Mouse (Mus musculus) embryonic facial prominence, embryonic 10.5 days (tissue): ENCODE results near the gene Msl2. TPM values are rescaled to one million over a fixed set of nuclear protein-coding genes. Genes with fewer than 3 reads are reported as not detected.

Source experiments
- DNase-seq: peaks from one replicate; pipeline ENCODE4 v3.0.0-alpha.2; 2017; ENCODE audit warnings: low spot score
- H3K27ac ChIP-seq: fragments of 300-500 bp; sonication (generic); replicated peaks from 2 replicates; pipeline ENCODE4 v1.5.1; 2016; ENCODE audit warnings: mild to moderate bottlenecking
- H3K27me3 ChIP-seq: fragments of 300-500 bp; sonication (generic); replicated peaks from 2 replicates; pipeline ENCODE4 v1.6.1; 2016; ENCODE audit warnings: low read depth, mild to moderate bottlenecking; ENCODE audit not compliant: poor library complexity, severe bottlenecking
- H3K36me3 ChIP-seq: fragments of 300-500 bp; sonication (generic); replicated peaks from 2 replicates; pipeline ENCODE4 v1.6.1; 2016; ENCODE audit warnings: mild to moderate bottlenecking, moderate library complexity
- H3K4me1 ChIP-seq: fragments of 300-500 bp; sonication (generic); 2 replicates; pipeline ENCODE4 v1.6.1; 2016
- H3K4me3 ChIP-seq: fragments of 300-500 bp; sonication (generic); 2 replicates; pipeline ENCODE4 v1.5.1; 2016; ENCODE audit warnings: mild to moderate bottlenecking, moderate library complexity
- H3K9me3 ChIP-seq: fragments of 300-500 bp; sonication (generic); 2 replicates; pipeline ENCODE4 v1.6.1; 2016; ENCODE audit warnings: mild to moderate bottlenecking
- WGBS: fragments of 180-500 bp; shearing (Covaris S2); methylation state at CpG from one replicate; pipeline ENCODE4 v1.1.7; 2016; 5-methylcytosine and 5-hydroxymethylcytosine counted together
- polyA plus RNA-seq: library from polyadenylated mRNA; unstranded; fragments of >200 nt; fragmentation: Nextera tagmentation; extraction: Ambion mirVana; gene quantifications from 2 replicates; pipeline ENCODE4 v1.2.1, GENCODE M21; 2016

Gene Msl2
- 5.0 and 5.2 TPM in 2 replicates for polyA plus RNA-seq

DNA sequence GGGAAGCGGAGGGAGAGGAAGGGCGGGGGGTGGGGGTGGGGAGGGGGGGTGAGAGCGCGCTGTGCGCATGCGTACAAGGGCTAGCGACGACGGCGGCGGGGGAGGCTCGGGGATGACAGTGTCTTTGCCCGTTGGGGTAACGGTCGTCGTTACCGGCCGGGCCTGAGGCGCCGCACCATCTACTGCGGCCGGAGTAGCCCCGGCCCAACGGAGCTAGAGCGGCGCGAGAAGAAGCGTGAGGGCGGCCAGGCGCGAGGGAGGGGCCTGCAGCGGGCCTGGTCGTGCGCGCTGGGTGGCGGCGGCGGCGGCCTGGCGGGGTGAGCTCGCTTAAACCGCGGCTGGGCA, at the start of gene Msl2:
Gene Msl2, plus strand, starts transcription at position 115 of the 345 bp plus-strand sequence.
- Histone ChIP-seq H3K4me1 (peaks cover 37% of the 10 kb centered on the region), H3K4me3 (peak within 1 kb of the TSS; percentile 99), H3K27ac (peak within 1 kb of the TSS; percentile 99), H3K27me3 (no peaks in the 10 kb centered on the region), H3K36me3 (peaks cover 5% of the 10 kb centered on the region; the same call in 1 of the 2 replicates), H3K9me3 (no peaks in the 10 kb centered on the region)
- WGBS = under 1% methylated on average over 42 of the region's 43 CpGs
- no peak for DNase-seq

DNA sequence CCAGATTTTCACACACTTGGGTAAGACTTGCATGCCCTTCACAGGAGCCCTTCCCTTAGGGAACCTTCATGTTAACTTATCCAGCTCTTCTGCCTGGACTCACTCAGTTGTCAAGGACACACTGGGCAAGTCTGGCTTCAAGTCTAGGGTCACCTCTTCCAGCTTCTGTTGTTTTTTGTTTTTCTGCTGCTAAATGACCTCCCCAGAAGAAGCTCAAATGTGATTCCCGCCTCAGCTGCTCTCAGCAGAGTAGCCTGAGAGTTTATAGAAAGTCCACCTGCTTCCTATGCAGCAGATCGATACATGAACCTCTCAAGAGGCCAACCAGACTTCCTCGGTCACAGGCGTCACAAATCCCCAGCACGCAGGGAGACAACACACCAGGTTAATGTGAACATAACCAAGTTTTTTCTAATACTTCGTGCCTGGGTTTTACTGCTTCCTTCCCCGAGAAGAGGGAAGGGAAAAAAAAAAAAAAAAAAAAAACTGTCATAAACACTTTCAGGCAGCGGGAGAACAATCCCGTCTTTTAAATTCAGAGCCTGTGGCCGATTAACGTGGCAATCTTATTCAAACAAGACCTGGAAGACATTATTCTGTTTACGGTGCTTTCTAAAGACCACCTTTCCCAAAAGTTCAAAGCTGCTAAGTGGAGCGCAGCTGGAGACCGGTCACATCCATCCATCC, 40.0 kb upstream of the Msl2 start:
- Histone ChIP-seq H3K4me1 (peaks cover 12% of the 10 kb centered on the region), H3K36me3 (peaks cover 10% of the 10 kb centered on the region), H3K27me3 (no peaks in the 10 kb centered on the region), H3K9me3 (no peaks in the 10 kb centered on the region), H3K27ac (peak overlapping the region; percentile 96), H3K4me3 (peak overlapping the region; percentile 72)
- peak; percentile 16 for DNase-seq
- 8% methylated on average over 14 of the region's 14 CpGs for WGBS

DNA sequence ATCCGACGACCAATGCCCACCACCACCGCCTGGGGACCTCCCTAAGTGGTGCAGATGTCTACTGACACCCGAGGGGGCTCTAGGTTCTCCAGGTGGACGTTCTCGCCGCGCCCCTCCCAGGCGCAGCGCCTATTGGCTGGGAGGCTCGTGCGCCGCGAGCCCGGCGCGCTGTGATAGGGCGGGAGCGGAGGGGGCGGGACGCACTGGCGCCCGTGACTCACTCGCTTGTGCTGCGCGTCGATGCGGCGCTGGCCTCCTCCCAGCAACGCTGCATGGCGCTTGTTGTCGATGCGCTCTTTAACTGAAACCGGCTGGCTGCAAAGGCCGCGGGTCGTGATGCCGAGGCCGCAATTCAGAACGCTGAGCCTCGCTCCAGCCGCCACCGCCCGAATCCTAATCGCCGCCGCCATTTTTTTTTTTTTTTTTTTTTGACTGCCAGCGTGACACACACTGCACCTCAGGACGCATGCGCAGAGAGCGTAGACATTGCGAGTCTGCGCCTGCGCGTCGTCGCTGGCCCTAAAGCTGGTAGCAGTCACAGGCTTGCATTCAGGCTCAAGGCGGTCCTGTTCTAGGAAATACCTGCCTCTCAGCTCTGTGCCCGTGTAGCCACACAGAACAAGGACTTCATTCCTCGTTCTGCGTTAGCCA, 39.3 kb upstream of the Msl2 start, which contains the start of gene Pccb:
Gene Pccb, minus strand, starts transcription at position 451 of the 651 bp plus-strand sequence.
- Histone ChIP-seq H3K9me3 (no peaks in the 10 kb centered on the region), H3K36me3 (0 out of 2 replicates have a peak, but pooled peaks cover 6% of the 10 kb centered on the region), H3K27me3 (no peaks in the 10 kb centered on the region), H3K4me3 (peak within 1 kb of the TSS; percentile 72), H3K4me1 (peaks cover 12% of the 10 kb centered on the region), H3K27ac (peak within 1 kb of the TSS; percentile 96)
- WGBS = under 1% methylated on average over 61 of the region's 61 CpGs
- DNase-seq = peak; percentile 95

DNA sequence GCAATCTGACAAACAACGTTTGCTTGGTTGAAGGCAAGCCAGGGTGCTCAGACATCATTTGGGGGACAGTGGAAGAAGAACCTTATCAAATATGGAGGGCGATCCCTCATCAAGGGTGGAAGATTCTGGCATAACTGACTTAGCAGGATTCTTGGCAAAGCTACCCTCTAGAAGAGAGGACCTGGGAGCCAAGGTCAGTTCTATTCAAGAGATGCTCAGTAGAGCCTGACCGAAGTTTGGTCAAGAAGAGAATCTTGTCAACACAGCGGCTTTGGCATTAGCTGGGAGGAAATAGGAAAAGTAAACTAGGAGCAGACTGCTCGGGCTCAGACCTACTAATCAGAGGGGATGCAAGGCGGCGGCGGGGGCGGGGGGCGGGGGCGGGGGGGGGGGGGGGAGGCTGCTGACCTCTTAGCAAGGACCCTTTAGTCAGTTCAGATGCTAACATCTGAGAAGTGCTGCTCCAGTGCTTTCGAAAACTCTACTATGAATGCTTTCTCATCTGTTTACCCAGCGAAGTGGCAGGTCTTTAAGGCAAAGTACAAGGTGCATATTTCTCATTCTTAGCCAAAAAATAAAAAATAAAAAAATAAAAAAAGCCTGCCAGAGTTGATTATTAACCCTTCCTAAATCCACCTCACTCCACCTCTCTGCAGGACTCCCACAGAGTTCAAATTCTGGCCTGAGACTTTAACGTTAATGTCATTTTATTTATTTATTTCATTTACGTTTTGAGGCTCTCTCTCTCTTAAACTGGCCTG, 37.9 kb upstream of the Msl2 start:
- Histone ChIP-seq H3K27ac (no peak overlapping the region), H3K9me3 (no peaks in the 10 kb centered on the region), H3K27me3 (no peaks in the 10 kb centered on the region), H3K36me3 (0 out of 2 replicates have a peak, but pooled peaks cover 6% of the 10 kb centered on the region), H3K4me3 (no peak overlapping the region), H3K4me1 (peaks cover 12% of the 10 kb centered on the region)
- 84% methylated on average over 15 of the region's 15 CpGs for whole genome bisulfite sequencing
- no peak for DNase-seq

DNA sequence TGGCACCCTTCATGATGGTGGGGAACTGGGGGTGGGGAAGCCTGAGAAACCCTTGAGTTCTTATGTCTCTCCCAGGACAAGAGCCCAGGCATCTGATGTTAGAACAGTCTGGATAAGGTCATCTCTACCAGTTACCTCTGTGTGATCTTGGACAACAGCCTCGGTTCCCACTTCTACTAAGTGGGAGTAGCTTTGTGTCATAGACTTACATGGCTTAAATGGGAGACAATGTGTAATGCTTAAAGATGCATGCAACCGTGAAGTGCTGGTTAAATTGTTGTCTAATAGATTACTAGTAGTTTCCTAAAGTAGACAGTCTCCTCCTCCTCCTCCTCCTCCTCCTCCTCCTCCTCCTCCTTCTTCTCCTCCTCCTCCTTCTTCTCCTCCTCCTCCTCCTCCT, 37.0 kb upstream of the Msl2 start:
- 0 out of 2 replicates have a peak, but pooled peaks cover under 1% of the 10 kb centered on the region for H3K36me3 ChIP-seq
- no peak overlapping the region for H3K4me3 ChIP-seq
- no peaks in the 10 kb centered on the region for H3K27me3 ChIP-seq
- peaks cover 12% of the 10 kb centered on the region for H3K4me1 ChIP-seq
- H3K27ac ChIP-seq = no peak overlapping the region
- H3K9me3 ChIP-seq = no peaks in the 10 kb centered on the region
- DNase-seq = no peak
- 90% methylated on average over 2 of the region's 2 CpGs for WGBS

DNA sequence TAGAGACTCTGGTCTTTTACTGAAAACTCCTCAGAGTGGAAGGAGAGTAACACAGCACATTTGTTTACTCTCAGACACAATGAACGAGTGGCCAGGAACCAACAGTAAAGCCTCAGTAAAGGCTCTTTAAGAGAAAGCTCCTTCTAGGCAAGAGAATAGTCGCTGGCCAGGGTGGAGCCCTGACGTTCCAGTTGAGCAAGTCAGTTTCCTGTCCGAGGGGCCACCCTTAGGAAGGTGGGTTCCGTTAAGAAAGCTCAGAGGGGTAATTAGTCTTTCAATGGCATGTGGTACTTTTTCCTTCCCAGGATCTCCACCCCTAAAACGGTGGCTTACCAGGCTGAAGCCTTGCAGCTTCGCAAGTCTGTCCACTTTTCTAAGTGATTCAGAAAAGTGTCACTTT, 36.5 kb upstream of the Msl2 start:
- Histone ChIP-seq H3K4me3 (no peak overlapping the region), H3K36me3 (no peaks in the 10 kb centered on the region), H3K9me3 (no peaks in the 10 kb centered on the region), H3K27ac (no peak overlapping the region), H3K4me1 (peaks cover 12% of the 10 kb centered on the region), H3K27me3 (no peaks in the 10 kb centered on the region)
- DNase-seq = no peak
- WGBS = 50% methylated on average over 7 of the region's 7 CpGs

DNA sequence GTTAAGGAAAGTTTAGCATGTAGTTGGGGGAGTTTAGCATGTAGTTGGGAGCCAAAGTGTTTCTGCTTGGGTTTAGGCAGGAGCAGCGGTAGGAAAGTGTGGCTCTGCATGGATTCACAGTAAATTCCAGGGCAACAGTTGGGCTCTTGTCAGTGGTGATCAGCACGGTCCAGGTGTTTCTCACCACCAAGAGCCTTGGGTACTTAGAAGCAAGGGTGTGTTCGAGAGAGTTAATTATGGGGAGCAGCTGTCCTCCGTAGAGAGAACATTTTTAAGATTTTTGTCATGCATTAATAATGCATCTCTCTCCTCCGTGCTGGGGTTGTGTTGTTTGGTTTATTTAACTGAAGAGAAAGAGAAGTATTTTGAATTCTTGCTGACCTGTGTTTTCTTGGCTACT, 35.3 kb upstream of the Msl2 start:
- no peaks in the 10 kb centered on the region for H3K9me3 ChIP-seq
- no peak for DNase-seq
- 78% methylated on average over 5 of the region's 5 CpGs for WGBS
- no peaks in the 10 kb centered on the region for H3K27me3 ChIP-seq
- H3K4me1 ChIP-seq = peaks cover 8% of the 10 kb centered on the region
- H3K36me3 ChIP-seq = no peaks in the 10 kb centered on the region
- H3K27ac ChIP-seq = no peak overlapping the region
- no peak overlapping the region for H3K4me3 ChIP-seq

DNA sequence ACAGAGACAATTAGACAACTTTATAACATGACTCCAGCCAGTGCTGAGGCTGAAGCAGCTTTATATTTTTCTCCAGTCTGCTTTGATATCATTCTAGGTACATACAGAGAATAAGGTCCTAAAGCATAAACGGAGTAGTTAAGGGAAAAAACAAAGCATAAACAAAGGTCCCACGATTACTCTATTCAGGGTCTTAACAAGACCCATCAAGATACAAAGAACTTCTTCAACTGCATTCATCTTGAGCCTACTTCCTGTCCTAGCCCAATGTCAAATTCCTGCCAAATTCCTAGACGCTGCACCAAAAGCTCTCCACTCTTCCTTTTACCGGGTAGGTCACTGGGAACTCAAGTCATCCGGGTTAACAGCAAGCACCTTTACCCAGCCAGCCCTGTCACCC, 32.4 kb upstream of the Msl2 start:
- Histone ChIP-seq H3K4me3 (no peak overlapping the region), H3K27me3 (no peaks in the 10 kb centered on the region), H3K36me3 (no peaks in the 10 kb centered on the region), H3K4me1 (no peaks in the 10 kb centered on the region), H3K27ac (no peak overlapping the region), H3K9me3 (no peaks in the 10 kb centered on the region)
- DNase-seq = no peak
- WGBS = 79% methylated on average over 5 of the region's 5 CpGs

DNA sequence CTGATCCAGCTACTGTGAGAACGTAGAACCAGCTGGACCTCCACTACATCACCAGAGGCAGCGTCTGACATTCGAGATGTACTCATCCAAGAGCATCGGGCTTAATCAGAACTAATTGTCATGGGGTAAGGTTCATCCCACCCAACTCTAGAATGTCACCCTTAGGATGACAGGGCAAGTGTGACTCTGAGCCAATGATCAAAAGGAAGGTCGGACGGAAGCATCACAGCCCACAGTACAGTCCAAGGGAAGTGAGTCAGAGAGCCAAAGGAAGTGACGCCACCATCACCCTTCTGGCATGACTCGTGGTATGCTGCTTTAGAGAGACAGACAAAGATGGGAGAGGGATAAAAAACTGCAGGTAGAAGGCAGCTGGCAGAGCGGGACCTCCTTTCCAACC, 31.7 kb upstream of the Msl2 start:
- DNase-seq = no peak
- H3K4me3 ChIP-seq = no peak overlapping the region
- no peaks in the 10 kb centered on the region for H3K36me3 ChIP-seq
- H3K27ac ChIP-seq = no peak overlapping the region
- WGBS = 87% methylated on average over 9 of the region's 9 CpGs
- no peaks in the 10 kb centered on the region for H3K4me1 ChIP-seq
- H3K9me3 ChIP-seq = no peaks in the 10 kb centered on the region
- H3K27me3 ChIP-seq = no peaks in the 10 kb centered on the region

DNA sequence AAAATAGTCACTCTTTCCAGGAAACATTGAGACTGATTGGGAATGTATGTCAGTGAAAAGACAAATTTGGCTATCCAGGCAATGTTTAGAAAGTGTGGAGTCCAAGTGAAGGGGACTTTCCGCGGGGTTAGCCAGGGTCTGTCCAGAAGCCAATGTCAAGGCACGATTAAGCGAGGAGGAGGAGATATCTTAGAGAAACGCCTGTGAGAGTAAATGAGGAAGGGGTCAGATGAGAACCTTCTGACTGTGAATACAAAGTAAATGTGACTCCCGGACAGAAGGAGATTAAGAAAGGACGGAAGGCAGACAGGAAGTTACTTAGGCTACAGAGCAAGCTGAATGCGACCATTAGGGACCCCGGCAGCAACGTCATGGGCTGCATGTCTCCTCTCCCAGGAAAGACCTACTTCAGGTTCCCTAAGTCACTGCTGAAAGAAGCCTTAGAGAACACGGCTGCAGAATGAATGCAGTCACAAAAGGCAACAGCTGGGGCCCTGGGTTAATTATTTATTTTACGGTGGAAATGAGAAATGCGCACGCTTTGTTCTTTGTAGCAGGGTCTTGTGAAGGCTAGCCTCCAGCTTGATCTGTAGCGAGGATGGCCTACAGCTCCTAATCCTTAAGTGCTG, 28.1 kb upstream of the Msl2 start:
- H3K9me3 ChIP-seq = no peaks in the 10 kb centered on the region
- H3K4me3 ChIP-seq = no peak overlapping the region
- H3K36me3 ChIP-seq = no peaks in the 10 kb centered on the region
- 73% methylated on average over 15 of the region's 15 CpGs for WGBS
- no peak overlapping the region for H3K27ac ChIP-seq
- no peak for DNase-seq
- no peaks in the 10 kb centered on the region for H3K4me1 ChIP-seq
- H3K27me3 ChIP-seq = no peaks in the 10 kb centered on the region

DNA sequence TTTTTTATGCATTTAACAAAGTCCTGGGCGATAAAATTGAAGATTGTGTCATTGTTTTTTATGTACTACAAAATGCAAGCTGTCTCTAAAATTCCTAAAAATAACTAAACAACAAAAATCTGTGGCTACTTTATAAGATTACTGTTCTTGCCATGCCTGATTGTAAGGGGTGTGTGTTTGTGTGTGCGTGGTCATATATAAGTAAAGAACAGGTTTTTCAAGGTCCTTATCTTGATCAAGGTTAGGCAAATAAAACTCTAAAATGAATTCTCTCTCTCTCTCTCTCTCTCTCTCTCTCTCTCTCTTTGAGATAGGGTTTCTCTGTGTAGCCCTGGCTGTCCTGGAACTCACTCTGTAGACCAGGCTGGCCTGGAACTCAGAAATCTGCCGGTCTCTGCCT, 21.9 kb upstream of the Msl2 start:
- WGBS = 93% methylated on average over 3 of the region's 3 CpGs
- Histone ChIP-seq H3K4me1 (no peaks in the 10 kb centered on the region), H3K27ac (no peak overlapping the region)

DNA sequence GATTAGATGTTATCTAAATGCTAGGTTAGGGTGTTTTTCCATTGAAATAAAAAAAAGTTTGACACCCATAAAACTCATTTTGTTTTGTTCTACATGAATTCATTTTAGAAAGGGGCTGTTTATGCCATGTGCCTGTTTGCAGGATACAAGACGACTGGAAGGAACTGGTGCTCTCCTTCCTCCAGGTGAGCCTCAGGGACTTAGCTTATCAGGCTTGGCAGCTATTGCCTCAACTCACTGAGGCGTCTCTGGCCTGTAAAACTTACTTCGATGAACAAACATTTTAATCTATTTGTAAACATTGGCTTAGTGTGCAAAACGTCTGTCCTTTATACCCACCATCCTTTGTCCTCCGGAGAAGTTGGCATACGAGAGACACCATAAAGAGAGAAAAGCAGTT, 21.2 kb upstream of the Msl2 start:
- H3K36me3 ChIP-seq = no peaks in the 10 kb centered on the region
- H3K27me3 ChIP-seq = no peaks in the 10 kb centered on the region
- WGBS = 78% methylated on average over 6 of the region's 6 CpGs
- H3K9me3 ChIP-seq = no peaks in the 10 kb centered on the region
- H3K4me3 ChIP-seq = no peak overlapping the region
- no peak overlapping the region for H3K27ac ChIP-seq
- DNase-seq = no peak
- H3K4me1 ChIP-seq = no peaks in the 10 kb centered on the region

More for the DNA sequence above, 21.9 kb upstream of the Msl2 start:
- no peak overlapping the region for H3K4me3 ChIP-seq
- no peaks in the 10 kb centered on the region for H3K27me3 ChIP-seq
- no peak for DNase-seq
- H3K36me3 ChIP-seq = no peaks in the 10 kb centered on the region
- no peaks in the 10 kb centered on the region for H3K9me3 ChIP-seq
